In the genomic region with DNA sequence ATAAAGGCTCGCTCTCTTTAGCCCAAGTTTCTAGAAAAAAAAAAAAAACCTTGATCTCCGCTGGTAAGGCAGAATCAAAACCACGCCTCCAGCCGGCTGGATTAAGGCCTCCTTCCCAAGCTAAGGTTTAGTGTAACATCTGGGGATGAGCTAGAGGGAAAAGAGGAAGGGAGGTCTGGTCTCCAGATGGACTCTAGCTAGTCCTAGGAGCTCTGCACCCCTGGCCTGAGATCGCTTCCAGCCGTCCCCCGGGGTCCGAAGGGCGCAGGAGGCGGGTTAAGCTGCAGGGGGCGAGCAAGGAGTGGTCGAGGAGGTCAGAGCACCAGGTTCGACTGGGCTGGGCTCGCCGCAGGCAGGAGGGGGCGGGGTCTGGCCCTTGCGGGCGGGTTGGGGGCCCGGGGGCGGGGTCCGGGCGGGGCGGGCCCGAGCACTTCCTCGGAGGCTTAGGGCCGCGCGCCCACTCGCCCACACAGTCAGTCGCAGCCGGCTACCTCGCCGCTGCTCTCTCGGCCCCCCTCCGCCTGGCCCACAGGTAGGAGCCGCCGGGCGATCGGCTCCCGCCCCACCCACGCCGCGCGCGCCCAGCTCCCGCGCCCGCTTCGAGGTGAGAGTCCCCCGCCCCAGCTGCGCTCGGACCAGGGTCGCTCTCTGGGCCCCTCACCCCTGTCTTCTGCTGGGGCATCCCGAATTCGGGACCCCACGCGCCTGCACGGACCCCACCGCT, we compare ENCODE assay signal across 8 mouse cellular contexts. TPM values are rescaled to one million over a fixed set of nuclear protein-coding genes. Genes with fewer than 3 reads are reported as not detected.
DNase-seq lines count a peak whose midpoint lies in the region; ATAC-seq and TF ChIP-seq lines count a peak whose summit lies in the region.

TSS of gene Fhl3 (plus strand) at position 454 of the 724 bp plus-strand sequence.

- intact Hi-C loops in gastrocnemius, adult 2 months (cut with DNase I): loop anchor here (2.0 kb wide), 1 partner anchor 16 kb away; no protein-coding TSS in a partner anchor
- intact Hi-C loops in left cerebral cortex, postnatal 25 days (cut with DNase I): no loop called here

- TF ChIP-seq CTCF in CH12.LX (conservative IDR thresholded peaks at IDR 0.05 in 1 of 2, IDR thresholded peaks at IDR 0.05 in 1 of 2; ENCODE audit: low read depth in 2 of 2, low read length in 2 of 2): peak in 1 of 2 experiments; percentile 28; a peak in 2 of 4 replicates
- peak; percentile 15; the same call in 1 of the 2 replicates for TF ChIP-seq CTCF in gastrocnemius, adult 2 months (IDR thresholded peaks at IDR 0.05)

- TF ChIP-seq EP300 in CH12.LX (IDR thresholded peaks at IDR 0.05; ENCODE audit: low read length): no peak

- under 1% methylated on average over 26 of the region's 59 CpGs for WGBS in hindbrain, embryonic 15.5 days
- under 1% methylated on average over 42 of the region's 59 CpGs for WGBS in liver, embryonic 12.5 days (ENCODE audit: insufficient replicate concordance)

- in situ Hi-C loops in CH12.LX (cut with MboI; ENCODE audit: low pct_ligation_motif_present, low pct_unique_long_range_greater_than_20kb, low sequenced_read_pairs): loop anchor here (10.0 kb wide), 1 partner anchor 364 kb away; the partner anchor contains the start of genes Dnali1 and Snip1

- peaks cover 2% of the 10 kb centered on the region for H3K9me3 ChIP-seq in CH12.LX (replicated peaks; ENCODE audit: low read length)
- H3K9me3 ChIP-seq in hindbrain, embryonic 15.5 days: no peaks in the 10 kb centered on the region
- no peaks in the 10 kb centered on the region for H3K9me3 ChIP-seq in liver, embryonic 12.5 days (replicated peaks)

- H3K36me3 ChIP-seq in CH12.LX (replicated peaks in 1 of 2; ENCODE audit: control insufficient read depth in 1 of 2, insufficient read depth in 1 of 2, low read length in 1 of 2): peaks cover under 1% of the 10 kb centered on the region in 2 experiments
- no peaks in the 10 kb centered on the region for H3K36me3 ChIP-seq in hindbrain, embryonic 15.5 days
- peaks cover under 1% of the 10 kb centered on the region; the same call in 1 of the 2 replicates for H3K36me3 ChIP-seq in liver, embryonic 12.5 days
- H3K36me3 ChIP-seq in myocyte (ENCODE audit: control insufficient read depth, insufficient read depth): peaks cover under 1% of the 10 kb centered on the region

- dilution Hi-C loops in CH12.LX (cut with MboI; ENCODE audit: extremely low pct_ligation_motif_present, extremely low pct_unique_long_range_greater_than_20kb, low sequenced_read_pairs): no loop called here

- H3ac ChIP-seq in myocyte (ENCODE audit: control insufficient read depth, insufficient read length): peak within 1 kb of the TSS; percentile 28

- peaks cover 19 to 50% of the 10 kb centered on the region in 2 experiments for H3K4me1 ChIP-seq in CH12.LX (ENCODE audit: control insufficient read depth in 1 of 2, insufficient read depth in 2 of 2)
- H3K4me1 ChIP-seq in hindbrain, embryonic 15.5 days (replicated peaks): peaks cover 35% of the 10 kb centered on the region
- H3K4me1 ChIP-seq in liver, embryonic 12.5 days: peaks cover 79% of the 10 kb centered on the region

- H3K27ac ChIP-seq in CH12.LX (ENCODE audit: insufficient read depth, low read depth): no peak within 1 kb of the TSS
- peak within 1 kb of the TSS; percentile 99 for H3K27ac ChIP-seq in gastrocnemius, adult 2 months
- no peak within 1 kb of the TSS for H3K27ac ChIP-seq in hindbrain, embryonic 15.5 days (replicated peaks)
- peak within 1 kb of the TSS; percentile 82 for H3K27ac ChIP-seq in liver, embryonic 12.5 days

- peak; percentile 14; the same call in 1 of the 2 replicates for ATAC-seq in hindbrain, embryonic 15.5 days (ENCODE audit: low FRiP score, low read depth)
- ATAC-seq in liver, embryonic 12.5 days: peak; percentile 69

- TF ChIP-seq POLR2A in CH12.LX (IDR thresholded peaks at IDR 0.05; ENCODE audit: low read depth, low read length) (peak; percentile 82), myocyte (IDR thresholded peaks at IDR 0.05; ENCODE audit: insufficient read length, low read depth) (peak; percentile 96)

- DNase-seq in CH12.LX (ENCODE audit: extremely low read depth): no peak
- DNase-seq in adrenal gland, postnatal 10 days: peak; percentile 79
- peak; percentile 92 for DNase-seq in gastrocnemius, adult 2 months
- peak; percentile 56 for DNase-seq in thymus, postnatal 0 days (ENCODE audit: low spot score)
- DNase-seq in left cerebral cortex, postnatal 25 days (ENCODE audit: low spot score in 2 of 2): no peak

- H3K27me3 ChIP-seq in CH12.LX (replicated peaks) (no peaks in the 10 kb centered on the region), myocyte (ENCODE audit: control insufficient read depth, insufficient read depth, insufficient read length) (no peaks in the 10 kb centered on the region)
- peaks cover 30% of the 10 kb centered on the region for H3K27me3 ChIP-seq in hindbrain, embryonic 15.5 days
- peaks cover 6% of the 10 kb centered on the region for H3K27me3 ChIP-seq in liver, embryonic 12.5 days (replicated peaks)

- no peak; the same call in none of the 2 replicates for TF ChIP-seq RAD21 in CH12.LX (IDR thresholded peaks at IDR 0.05; ENCODE audit: low read depth, low read length)

- H3K4me2 ChIP-seq in CH12.LX (ENCODE audit: insufficient read depth, low read depth, poor library complexity, severe bottlenecking) (peak within 1 kb of the TSS; percentile 83), myocyte (ENCODE audit: low read depth) (peak within 1 kb of the TSS; percentile 82)
- peak within 1 kb of the TSS; percentile 97 for H3K4me2 ChIP-seq in hindbrain, embryonic 15.5 days
- peak within 1 kb of the TSS; percentile 100 for H3K4me2 ChIP-seq in liver, embryonic 12.5 days

- peak within 1 kb of the TSS; percentile 79 to 96 (median 79) for H3K4me3 ChIP-seq in CH12.LX (replicated peaks in 1 of 3; ENCODE audit: low read depth in 2 of 3, low read length in 2 of 3, poor library complexity in 1 of 3)
- peak within 1 kb of the TSS; percentile 93 for H3K4me3 ChIP-seq in gastrocnemius, adult 2 months
- peak within 1 kb of the TSS; percentile 59 for H3K4me3 ChIP-seq in hindbrain, embryonic 15.5 days
- H3K4me3 ChIP-seq in liver, embryonic 12.5 days: peak within 1 kb of the TSS; percentile 81
- peak within 1 kb of the TSS; percentile 97 for H3K4me3 ChIP-seq in myocyte

- H3K9ac ChIP-seq in CH12.LX (ENCODE audit: insufficient read depth, low read depth): peak within 1 kb of the TSS; percentile 93
- H3K9ac ChIP-seq in hindbrain, embryonic 15.5 days: peak within 1 kb of the TSS; percentile 52
- peak within 1 kb of the TSS; percentile 91 for H3K9ac ChIP-seq in liver, embryonic 12.5 days

- H3K79me2 ChIP-seq in CH12.LX (replicated peaks; ENCODE audit: control insufficient read depth, extremely low read depth, insufficient read depth, poor library complexity, severe bottlenecking): peaks cover 19% of the 10 kb centered on the region
- peaks cover 47% of the 10 kb centered on the region for H3K79me2 ChIP-seq in myocyte (ENCODE audit: control insufficient read depth, insufficient read depth)

TF ChIP-seq in CH12.LX, 34 proteins besides CTCF, POLR2A, EP300 and RAD21:
- TF ChIP-seq ZMIZ1 (IDR thresholded peaks at IDR 0.05; ENCODE audit: low read depth, low read length) (peak; percentile 68; the same call in 1 of the 2 replicates), TBP (conservative IDR thresholded peaks at IDR 0.05; ENCODE audit: low read depth, low read length) (no peak), ZNF384 (IDR thresholded peaks at IDR 0.05; ENCODE audit: low read depth, low read length) (peak; percentile 68), JUND (conservative IDR thresholded peaks at IDR 0.05; ENCODE audit: low read depth, low read length) (no peak), E2F4 (IDR thresholded peaks at IDR 0.05; ENCODE audit: insufficient replicate concordance, low read depth, low read length) (no peak), ETS1 (conservative IDR thresholded peaks at IDR 0.05; ENCODE audit: low read depth, low read length) (no peak), UBTF (IDR thresholded peaks at IDR 0.05; ENCODE audit: low read depth, low read length) (0 out of 2 replicates have a peak, but pooled peaks have one; percentile 14), SIN3A (IDR thresholded peaks at IDR 0.05; ENCODE audit: low read length) (no peak), TCF12 (IDR thresholded peaks at IDR 0.05; ENCODE audit: low read depth, low read length) (0 out of 2 replicates have a peak, but pooled peaks have one; percentile 27), USF1 (IDR thresholded peaks at IDR 0.05; ENCODE audit: low read depth, low read length) (no peak), NELFE (IDR thresholded peaks at IDR 0.05; ENCODE audit: low read depth, low read length) (peak; percentile 65)

TF ChIP-seq in myocyte, 11 proteins besides CTCF, POLR2A, EP300 and RAD21:
- TF ChIP-seq E2F4 (IDR thresholded peaks at IDR 0.05; ENCODE audit: insufficient read depth) (no peak), MAX (IDR thresholded peaks at IDR 0.05; ENCODE audit: low read depth) (no peak), POLR2AphosphoS2 (IDR thresholded peaks at IDR 0.05; ENCODE audit: insufficient read length, low read depth) (peak; percentile 97), MYOG (IDR thresholded peaks at IDR 0.05; ENCODE audit: control insufficient read depth in 1 of 3, insufficient read depth in 1 of 3, insufficient read length in 2 of 3, low read depth in 2 of 3) (peak in 1 of 3 experiments; percentile 8), MYOD1 (IDR thresholded peaks at IDR 0.05; ENCODE audit: control insufficient read depth in 1 of 3, insufficient read length in 2 of 3, low read depth in 2 of 3) (peak in 1 of 3 experiments; percentile 41), REST (IDR thresholded peaks at IDR 0.05; ENCODE audit: insufficient read depth, insufficient read length) (peak; percentile 24)

RNA-seq across cellular contexts. Expression of gene Fhl3, which starts in this region (rescaled TPM):
- 10.4 and 10.8 TPM in 2 replicates for total RNA-seq in CH12.LX (2012; rRNA removed)
- 3.6 and 4.1 TPM in 2 replicates for total RNA-seq in CH12.LX (2014; rRNA removed)
- polyA plus RNA-seq in CH12.LX (2012; ENCODE audit: insufficient read length, low read depth): 14.8 and 20.8 TPM in 2 replicates
- 10 to 100 TPM in 1 of 2 experiments, 1 to 10 TPM in 1; 9.5 to 15.8 TPM for total RNA-seq in adrenal gland, postnatal 10 days (2021)
- total RNA-seq in gastrocnemius, adult 2 months (2021): 100 to 1,000 TPM; 151 to 515 TPM
- 1.6 and 2.8 TPM in 2 replicates for polyA plus RNA-seq in hindbrain, embryonic 15.5 days (2015; fragmentation: Nextera tagmentation; extraction: Ambion mirVana)
- polyA plus RNA-seq in liver, embryonic 12.5 days (2016; fragmentation: Nextera tagmentation; extraction: Ambion mirVana): 3.5 and 3.7 TPM in 2 replicates
- 110 TPM for polyA plus RNA-seq in myocyte (2012; fragmentation: generic; extraction: Trizol)
- 9.4 and 10.2 TPM in 2 replicates for polyA plus RNA-seq in thymus, postnatal 0 days (2015; fragmentation: Nextera tagmentation; extraction: Ambion mirVana)
- 1 to 10 TPM; 1.5 to 1.8 TPM for total RNA-seq in left cerebral cortex, postnatal 25 days (2021)

Comparison
In these comparisons a context has a peak if more than half of its experiments do, and no peak if none do; other contexts are left out.
1. RNA of gene Fhl3 (total RNA-seq): 151 to 515 TPM in gastrocnemius, adult 2 months; 9.5 to 15.8 TPM in adrenal gland, postnatal 10 days, 3.6 to 10.8 TPM in CH12.LX and 1.5 to 1.8 TPM in left cerebral cortex, postnatal 25 days; every median in the first group is over 4 times any median in the second.
2. DNase-seq: peak in adrenal gland, postnatal 10 days (single experiment), gastrocnemius, adult 2 months (single experiment) and thymus, postnatal 0 days (single experiment); none in CH12.LX (single experiment) and left cerebral cortex, postnatal 25 days (0 of 2).
3. H3K27ac ChIP-seq: peak in gastrocnemius, adult 2 months (single experiment) and liver, embryonic 12.5 days (single experiment); none in CH12.LX (single experiment) and hindbrain, embryonic 15.5 days (single experiment).
4. Peak in every context shown above with its lines, with median percentiles within 50 percentile points of each other: H3K4me2 ChIP-seq, H3K4me3 ChIP-seq and H3K9ac ChIP-seq.